Mouse (Mus musculus): ENCODE measurements around the gene Ppp1r14d. TPM values are rescaled to one million over a fixed set of nuclear protein-coding genes. Genes with fewer than 3 reads are reported as not detected.

Ppp1r14d gene
- polyA plus RNA-seq, 1 experiment from 2014 or later, result not detected

GRCm38 (mm10) chr2:119236682-119237209 lies 7.0 kb upstream of the Ppp1r14d start:
- Histone ChIP-seq H3K9ac (peak overlapping the region; percentile 49; the same call in 1 of the 2 replicates), H3K4me2 (peak overlapping the region; percentile 68), H3K4me1 (replicated peaks) (peaks cover 16% of the 10 kb centered on the region), H3K27ac (no peak overlapping the region), H3K9me3 (no peaks in the 10 kb centered on the region), H3K4me3 (peak overlapping the region; percentile 41), H3K27me3 (peaks cover 80% of the 10 kb centered on the region), H3K36me3 (no peaks in the 10 kb centered on the region)
- no peak for ATAC-seq (ENCODE audit: low FRiP score)
- WGBS, result 6% methylated on average over 25 of the region's 25 CpGs

GRCm38 (mm10) chr2:119209176-119209507 lies 20.6 kb downstream of the Ppp1r14d start:
- no peak; the same call in 1 of the 2 replicates for ATAC-seq (ENCODE audit: low FRiP score)
- Histone ChIP-seq H3K27me3 (no peaks in the 10 kb centered on the region), H3K9me3 (no peaks in the 10 kb centered on the region), H3K27ac (peak overlapping the region; percentile 91), H3K36me3 (peaks cover 37% of the 10 kb centered on the region), H3K4me3 (peak overlapping the region; percentile 76), H3K4me1 (replicated peaks) (peaks cover 19% of the 10 kb centered on the region), H3K4me2 (peak overlapping the region; percentile 65), H3K9ac (peak overlapping the region; percentile 84)
- WGBS, result 2% methylated on average over 13 of the region's 13 CpGs

GRCm38 (mm10) chr2:119208344-119209175 lies 21.1 kb downstream of the Ppp1r14d start, which contains the start of the genes Zfyve19 and Dnajc17:
TSS of gene Zfyve19 (plus strand) at chr2:119208617.
TSS of gene Dnajc17 (minus strand) at chr2:119208795.
- Histone ChIP-seq H3K4me3 (peak within 1 kb of the TSS; percentile 76), H3K4me2 (peak within 1 kb of the TSS; percentile 74), H3K9ac (peak within 1 kb of the TSS; percentile 84), H3K9me3 (no peaks in the 10 kb centered on the region), H3K4me1 (replicated peaks) (peaks cover 19% of the 10 kb centered on the region), H3K36me3 (peaks cover 33% of the 10 kb centered on the region), H3K27ac (peak within 1 kb of the TSS; percentile 91), H3K27me3 (no peaks in the 10 kb centered on the region)
- under 1% methylated on average over 51 of the region's 51 CpGs for WGBS
- ATAC-seq (ENCODE audit: low FRiP score), result peak; percentile 98

GRCm38 (mm10) chr2:119207961-119208343 lies 21.8 kb downstream of the Ppp1r14d start:
- Histone ChIP-seq H3K27me3 (no peaks in the 10 kb centered on the region), H3K36me3 (peaks cover 27% of the 10 kb centered on the region), H3K9me3 (no peaks in the 10 kb centered on the region), H3K4me1 (replicated peaks) (peaks cover 24% of the 10 kb centered on the region), H3K4me3 (peak overlapping the region; percentile 76), H3K4me2 (peak overlapping the region; percentile 74), H3K9ac (peak overlapping the region; percentile 84), H3K27ac (peak overlapping the region; percentile 91)
- 27% methylated on average over 6 of the region's 6 CpGs for WGBS
- peak; percentile 0; the same call in 1 of the 2 replicates for ATAC-seq (ENCODE audit: low FRiP score)

GRCm38 (mm10) chr2:119203871-119204460 lies 25.7 kb downstream of the Ppp1r14d start:
- Histone ChIP-seq H3K4me3 (no peak overlapping the region), H3K4me2 (no peak overlapping the region), H3K9me3 (no peaks in the 10 kb centered on the region), H3K27ac (no peak overlapping the region), H3K4me1 (replicated peaks) (peaks cover 26% of the 10 kb centered on the region), H3K36me3 (no peaks in the 10 kb centered on the region), H3K9ac (no peak overlapping the region; the same call in 1 of the 2 replicates), H3K27me3 (no peaks in the 10 kb centered on the region)
- no peak for ATAC-seq (ENCODE audit: low FRiP score)
- 81% methylated on average over 4 of the region's 4 CpGs for WGBS

- Histone ChIP-seq H3K27me3 (no peaks in the 10 kb centered on the region), H3K36me3 (no peaks in the 10 kb centered on the region), H3K4me3 (no peak overlapping the region), H3K9ac (no peak overlapping the region), H3K9me3 (no peaks in the 10 kb centered on the region), H3K27ac (no peak overlapping the region), H3K4me1 (replicated peaks) (peaks cover 30% of the 10 kb centered on the region), H3K4me2 (no peak overlapping the region)
- ATAC-seq (ENCODE audit: low FRiP score), result no peak
- WGBS, result 64% methylated on average over 5 of the region's 5 CpGs
Measured at GRCm38 (mm10) chr2:119202914-119203453, 26.7 kb downstream of the Ppp1r14d start.

- Histone ChIP-seq H3K4me3 (no peak overlapping the region), H3K27me3 (no peaks in the 10 kb centered on the region), H3K36me3 (no peaks in the 10 kb centered on the region), H3K4me1 (replicated peaks) (peaks cover 24% of the 10 kb centered on the region), H3K9ac (no peak overlapping the region), H3K27ac (no peak overlapping the region), H3K4me2 (no peak overlapping the region), H3K9me3 (no peaks in the 10 kb centered on the region)
- no peak for ATAC-seq (ENCODE audit: low FRiP score)
- WGBS, result 57% methylated on average over 3 of the region's 3 CpGs
Measured at GRCm38 (mm10) chr2:119198934-119199333, 30.8 kb downstream of the Ppp1r14d start.

- WGBS, result 64% methylated on average over 1 of the region's 1 CpGs
- Histone ChIP-seq H3K9ac (no peak overlapping the region), H3K4me3 (no peak overlapping the region), H3K27ac (no peak overlapping the region), H3K4me1 (replicated peaks) (peaks cover 19% of the 10 kb centered on the region), H3K9me3 (no peaks in the 10 kb centered on the region), H3K4me2 (no peak overlapping the region), H3K27me3 (no peaks in the 10 kb centered on the region), H3K36me3 (no peaks in the 10 kb centered on the region)
- no peak for ATAC-seq (ENCODE audit: low FRiP score)
Measured at GRCm38 (mm10) chr2:119198049-119198448, 31.7 kb downstream of the Ppp1r14d start.

GRCm38 (mm10) chr2:119197493-119197892 lies 32.2 kb downstream of the Ppp1r14d start:
- no peak for ATAC-seq (ENCODE audit: low FRiP score)
- Histone ChIP-seq H3K9ac (no peak overlapping the region), H3K36me3 (no peaks in the 10 kb centered on the region), H3K4me2 (no peak overlapping the region), H3K4me3 (no peak overlapping the region), H3K27me3 (no peaks in the 10 kb centered on the region), H3K9me3 (no peaks in the 10 kb centered on the region), H3K27ac (no peak overlapping the region), H3K4me1 (replicated peaks) (peaks cover 15% of the 10 kb centered on the region)
- 75% methylated on average over 1 of the region's 1 CpGs for WGBS

- no peak overlapping the region for H3K4me3 ChIP-seq
- no peak for ATAC-seq (ENCODE audit: low FRiP score)
- WGBS, result 37% methylated on average over 4 of the region's 4 CpGs
- H3K9me3 ChIP-seq, result no peaks in the 10 kb centered on the region
- peaks cover 15% of the 10 kb centered on the region for H3K4me1 ChIP-seq (replicated peaks)
- H3K27ac ChIP-seq, result no peak overlapping the region
- H3K27me3 ChIP-seq, result no peaks in the 10 kb centered on the region
- H3K36me3 ChIP-seq, result no peaks in the 10 kb centered on the region
- no peak overlapping the region for H3K4me2 ChIP-seq
- no peak overlapping the region for H3K9ac ChIP-seq
Measured at GRCm38 (mm10) chr2:119196316-119197108, 33.2 kb downstream of the Ppp1r14d start.

GRCm38 (mm10) chr2:119194140-119194539 lies 35.6 kb downstream of the Ppp1r14d start:
- Histone ChIP-seq H3K4me3 (no peak overlapping the region), H3K27me3 (no peaks in the 10 kb centered on the region), H3K27ac (no peak overlapping the region), H3K4me2 (no peak overlapping the region), H3K9me3 (no peaks in the 10 kb centered on the region), H3K36me3 (no peaks in the 10 kb centered on the region), H3K4me1 (replicated peaks) (peaks cover 13% of the 10 kb centered on the region), H3K9ac (no peak overlapping the region)
- ATAC-seq (ENCODE audit: low FRiP score), result no peak
- WGBS, result 89% methylated on average over 5 of the region's 5 CpGs

GRCm38 (mm10) chr2:119190969-119191368 lies 38.7 kb downstream of the Ppp1r14d start:
- Histone ChIP-seq H3K4me2 (no peak overlapping the region), H3K9me3 (no peaks in the 10 kb centered on the region), H3K27me3 (no peaks in the 10 kb centered on the region), H3K4me3 (no peak overlapping the region), H3K4me1 (replicated peaks) (peaks cover 9% of the 10 kb centered on the region), H3K27ac (no peak overlapping the region), H3K36me3 (no peaks in the 10 kb centered on the region), H3K9ac (no peak overlapping the region)
- 91% methylated on average over 5 of the region's 5 CpGs for WGBS
- ATAC-seq (ENCODE audit: low FRiP score), result no peak

All from hindbrain, embryonic 13.5 days (tissue).